In genomic region chrX:56455372-56456246, GRCm38 (mm10) we compare ENCODE assay signal across 8 mouse cellular contexts. TPM values are rescaled to one million over a fixed set of nuclear protein-coding genes. Genes with fewer than 3 reads are reported as not detected.
DNase-seq lines count a peak whose midpoint lies in the region; ATAC-seq and TF ChIP-seq lines count a peak whose summit lies in the region.

No protein-coding gene starts in this region.

- peak overlapping the region; percentile 81 for H3K9ac ChIP-seq in forebrain, embryonic 11.5 days (ENCODE audit: low read length)
- peak overlapping the region; percentile 69 for H3K9ac ChIP-seq in heart, postnatal 0 days (replicated peaks; ENCODE audit: low read depth, low read length)
- H3K9ac ChIP-seq in liver, embryonic 16.5 days (ENCODE audit: low read depth, low read length), result peak overlapping the region; percentile 90
- H3K9ac ChIP-seq in neural tube, embryonic 13.5 days, result peak overlapping the region; percentile 84

- DNase-seq in CD8-positive naive resting alpha-beta T cell, adult 2 months (ENCODE audit: low read depth in 2 of 2, low spot score in 2 of 2), result peak; percentile 71 to 75
- DNase-seq in c-Kit-positive CD71-negative TER-119-negative erythroid progenitor cells, embryonic 14.5 days (ENCODE audit: low read depth), result peak; percentile 69
- peak; percentile 91 for DNase-seq in forebrain, embryonic 11.5 days (ENCODE audit: low spot score)
- DNase-seq in heart, postnatal 0 days (ENCODE audit: low spot score), result peak; percentile 88
- DNase-seq in kidney, postnatal 4 days, result peak; percentile 88 to 94

- no peaks in the 10 kb centered on the region for H3K9me3 ChIP-seq in forebrain, embryonic 11.5 days (ENCODE audit: control insufficient read depth, low read length)
- H3K9me3 ChIP-seq in heart, postnatal 0 days (replicated peaks; ENCODE audit: control insufficient read depth, low read length), result no peaks in the 10 kb centered on the region
- H3K9me3 ChIP-seq in liver, embryonic 16.5 days (replicated peaks; ENCODE audit: control insufficient read depth, low read length), result no peaks in the 10 kb centered on the region
- H3K9me3 ChIP-seq in neural tube, embryonic 13.5 days, result no peaks in the 10 kb centered on the region

- no peaks in the 10 kb centered on the region for H3K4me1 ChIP-seq in forebrain, embryonic 11.5 days (replicated peaks; ENCODE audit: control insufficient read depth, insufficient read depth, low read length)
- no peaks in the 10 kb centered on the region for H3K4me1 ChIP-seq in heart, postnatal 0 days (ENCODE audit: control insufficient read depth, insufficient read depth)
- H3K4me1 ChIP-seq in liver, embryonic 16.5 days (ENCODE audit: control insufficient read depth, low read depth, low read length), result peaks cover 8% of the 10 kb centered on the region
- H3K4me1 ChIP-seq in neural tube, embryonic 13.5 days (replicated peaks), result no peaks in the 10 kb centered on the region
- H3K4me1 ChIP-seq in testis, adult 2 months (ENCODE audit: control insufficient read depth, insufficient read depth, low read length), result 0 out of 2 replicates have a peak, but pooled peaks cover 2% of the 10 kb centered on the region

- no peak for TF ChIP-seq EP300 in heart, postnatal 0 days (IDR thresholded peaks at IDR 0.05; ENCODE audit: low read depth)

- H3K27me3 ChIP-seq in forebrain, embryonic 11.5 days (ENCODE audit: control insufficient read depth, insufficient read depth, low read length), result no peaks in the 10 kb centered on the region
- no peaks in the 10 kb centered on the region for H3K27me3 ChIP-seq in heart, postnatal 0 days (ENCODE audit: control insufficient read depth, insufficient read depth, low read length)
- H3K27me3 ChIP-seq in liver, embryonic 16.5 days (ENCODE audit: control insufficient read depth, insufficient read depth, low read depth, low read length), result no peaks in the 10 kb centered on the region
- no peaks in the 10 kb centered on the region for H3K27me3 ChIP-seq in neural tube, embryonic 13.5 days
- H3K27me3 ChIP-seq in testis, adult 2 months (ENCODE audit: control insufficient read depth, insufficient read depth, low read length), result no peaks in the 10 kb centered on the region

- WGBS in forebrain, embryonic 11.5 days, result 18% methylated on average over 44 of the region's 65 CpGs
- 14% methylated on average over 53 of the region's 65 CpGs for WGBS in heart, postnatal 0 days
- WGBS in liver, embryonic 16.5 days (ENCODE audit: insufficient replicate concordance), result 17% methylated on average over 54 of the region's 65 CpGs
- 24% methylated on average over 64 of the region's 65 CpGs for WGBS in neural tube, embryonic 13.5 days

- TF ChIP-seq CTCF in heart, postnatal 0 days (IDR thresholded peaks at IDR 0.05; ENCODE audit: low read depth), result peak; percentile 42
- no peak for TF ChIP-seq CTCF in testis, adult 2 months (IDR thresholded peaks at IDR 0.05; ENCODE audit: control insufficient read depth, insufficient read depth, insufficient replicate concordance, low read depth, low read length)

- no peaks in the 10 kb centered on the region for H3K36me3 ChIP-seq in forebrain, embryonic 11.5 days (ENCODE audit: control insufficient read depth, insufficient read depth, low read length)
- no peaks in the 10 kb centered on the region for H3K36me3 ChIP-seq in heart, postnatal 0 days (replicated peaks; ENCODE audit: control insufficient read depth, insufficient read depth, low read length)
- H3K36me3 ChIP-seq in liver, embryonic 16.5 days (ENCODE audit: control insufficient read depth, insufficient read depth), result no peaks in the 10 kb centered on the region
- H3K36me3 ChIP-seq in neural tube, embryonic 13.5 days, result no peaks in the 10 kb centered on the region
- no peaks in the 10 kb centered on the region for H3K36me3 ChIP-seq in testis, adult 2 months (ENCODE audit: control insufficient read depth, insufficient read depth, low read length)

- H3K27ac ChIP-seq in forebrain, embryonic 11.5 days (ENCODE audit: low read depth, low read length), result peak overlapping the region; percentile 90
- peak overlapping the region; percentile 94 for H3K27ac ChIP-seq in heart, postnatal 0 days (ENCODE audit: low read depth)
- H3K27ac ChIP-seq in liver, embryonic 16.5 days (ENCODE audit: low read length), result peak overlapping the region; percentile 96
- peak overlapping the region; percentile 98 for H3K27ac ChIP-seq in neural tube, embryonic 13.5 days (replicated peaks)
- peak overlapping the region; percentile 82 for H3K27ac ChIP-seq in testis, adult 2 months (ENCODE audit: control insufficient read depth, insufficient read depth, low read depth, low read length)

- TF ChIP-seq POLR2A in testis, adult 2 months (IDR thresholded peaks at IDR 0.05; ENCODE audit: control insufficient read depth, low read depth, low read length), result no peak

- peak; percentile 96 for ATAC-seq in forebrain, embryonic 11.5 days (replicated peaks; ENCODE audit: low FRiP score)
- peak; percentile 95 for ATAC-seq in heart, postnatal 0 days (ENCODE audit: insufficient read depth, low read depth)
- peak; percentile 88 for ATAC-seq in liver, embryonic 16.5 days (ENCODE audit: low read depth)
- peak; percentile 96 for ATAC-seq in neural tube, embryonic 13.5 days (ENCODE audit: low read depth)

- H3K4me3 ChIP-seq in forebrain, embryonic 11.5 days (ENCODE audit: low read depth, low read length), result peak overlapping the region; percentile 54
- H3K4me3 ChIP-seq in heart, postnatal 0 days (ENCODE audit: low read depth, low read length), result peak overlapping the region; percentile 63
- H3K4me3 ChIP-seq in liver, embryonic 16.5 days (ENCODE audit: low read depth, low read length), result peak overlapping the region; percentile 75
- H3K4me3 ChIP-seq in neural tube, embryonic 13.5 days, result peak overlapping the region; percentile 57
- peak overlapping the region; percentile 88 for H3K4me3 ChIP-seq in testis, adult 2 months (ENCODE audit: control insufficient read depth, low read depth, low read length)

- H3K4me2 ChIP-seq in forebrain, embryonic 11.5 days (ENCODE audit: low read depth, low read length, severe bottlenecking), result peak overlapping the region; percentile 56
- H3K4me2 ChIP-seq in heart, postnatal 0 days (ENCODE audit: low read depth, low read length), result peak overlapping the region; percentile 75
- H3K4me2 ChIP-seq in liver, embryonic 16.5 days (ENCODE audit: low read depth, low read length), result peak overlapping the region; percentile 60
- peak overlapping the region; percentile 58 for H3K4me2 ChIP-seq in neural tube, embryonic 13.5 days

RNA-seq across cellular contexts. Expression of gene Ints6l, which starts 1.0 kb away (rescaled TPM):
- 19.2 and 23.4 TPM in 2 replicates for polyA plus RNA-seq in forebrain, embryonic 11.5 days (2014; fragmentation: Nextera tagmentation; extraction: Ambion mirVana)
- 13.5 and 14.7 TPM in 2 replicates for total RNA-seq in heart, postnatal 0 days (2014; rRNA removed; ENCODE audit: low replicate concordance)
- polyA plus RNA-seq in heart, postnatal 0 days (2015; fragmentation: Nextera tagmentation; extraction: Ambion mirVana), result 10.8 TPM in 2 replicates
- polyA plus RNA-seq in liver, embryonic 16.5 days (2015; fragmentation: Nextera tagmentation; extraction: Ambion mirVana), result 43.1 and 43.7 TPM in 2 replicates
- polyA plus RNA-seq in neural tube, embryonic 13.5 days (2015; fragmentation: Nextera tagmentation; extraction: Ambion mirVana), result 19.3 and 19.6 TPM in 2 replicates
- 5.7 and 6.8 TPM in 2 replicates for polyA plus RNA-seq in testis, adult 2 months (2012; rRNA removed)

RNA-seq across cellular contexts. Expression of gene Gm2174, which starts 7.8 kb away (rescaled TPM):
- polyA plus RNA-seq in forebrain, embryonic 11.5 days (2014; fragmentation: Nextera tagmentation; extraction: Ambion mirVana), result 1.1 and 1.3 TPM in 2 replicates
- total RNA-seq in heart, postnatal 0 days (2014; rRNA removed; ENCODE audit: low replicate concordance), result not detected in 2 replicates
- polyA plus RNA-seq in heart, postnatal 0 days (2015; fragmentation: Nextera tagmentation; extraction: Ambion mirVana), result 1.5 and 1.6 TPM in 2 replicates
- 0.91 and 1.5 TPM in 2 replicates for polyA plus RNA-seq in liver, embryonic 16.5 days (2015; fragmentation: Nextera tagmentation; extraction: Ambion mirVana)
- 1.8 TPM in 1 of 2 replicates, not detected in the other for polyA plus RNA-seq in neural tube, embryonic 13.5 days (2015; fragmentation: Nextera tagmentation; extraction: Ambion mirVana)
- not detected in 2 replicates for polyA plus RNA-seq in testis, adult 2 months (2012; rRNA removed)

Comparison
In these comparisons a context has a peak if more than half of its experiments do, and no peak if none do; other contexts are left out.
1. Peak in every context shown above with its lines: DNase-seq, ATAC-seq, H3K4me3 ChIP-seq and H3K27ac ChIP-seq.